Mouse (Mus musculus): ENCODE results near the gene Cldn8.

DNA sequence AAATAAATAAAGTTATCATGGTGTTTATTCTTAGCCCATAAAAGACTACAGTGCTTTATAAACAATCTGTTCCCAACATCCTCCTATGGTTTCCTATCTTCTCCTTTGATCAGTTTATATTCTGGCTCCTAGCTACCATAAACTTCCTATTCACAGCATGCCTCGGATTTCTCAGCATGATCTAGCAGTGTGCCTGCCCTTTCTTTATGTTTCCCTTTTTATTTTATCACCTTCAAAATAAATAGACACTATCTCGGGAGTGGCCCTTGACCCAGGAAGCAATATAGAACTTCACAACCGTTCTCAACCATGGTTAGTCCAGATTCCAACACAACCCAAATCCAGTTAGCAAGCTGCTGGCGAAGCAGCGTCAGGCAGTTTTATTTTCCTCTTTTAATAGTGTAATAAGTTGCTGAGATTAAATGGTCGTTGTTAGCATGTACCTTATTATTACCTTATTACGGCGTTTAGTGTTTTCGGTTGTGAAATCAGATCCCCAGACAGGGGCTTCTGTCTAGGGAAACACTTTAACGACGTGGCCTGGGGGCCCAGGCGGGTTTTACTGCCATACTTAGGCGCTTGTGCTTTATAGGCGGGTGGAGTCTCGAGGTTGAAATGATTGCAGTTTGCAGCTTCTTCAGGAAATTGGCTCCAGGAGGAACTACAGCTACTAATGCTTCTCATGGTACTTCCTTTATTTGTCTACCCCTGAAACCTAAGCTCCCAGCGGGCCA, 36.7 kb upstream of the Cldn8 start:
- TF ChIP-seq CTCF (IDR thresholded peaks at IDR 0.05; ENCODE audit: borderline replicate concordance, extremely low read depth, insufficient read depth, insufficient read length) (no peak), POLR2A (IDR thresholded peaks at IDR 0.05; ENCODE audit: borderline replicate concordance, extremely low read depth, insufficient read depth, insufficient read length, poor library complexity, severe bottlenecking) (no peak)
